Mouse (Mus musculus) G1E (cell line): ENCODE results near the gene Olfr218. TPM values are rescaled to one million over a fixed set of nuclear protein-coding genes. Genes with fewer than 3 reads are reported as not detected.

Source experiments
- ATAC-seq: 2 replicates; pipeline ENCODE4 v1.8.0; 2016; ENCODE audit warnings: mild to moderate bottlenecking; ENCODE audit not compliant: insufficient number of reproducible peaks, poor library complexity, low FRiP score, severe bottlenecking; ENCODE audit errors: extremely low read depth
- DNase-seq: peaks from one replicate; pipeline ENCODE4 v3.0.0; 2012; ENCODE audit warnings: low spot score
- H3K27me3 ChIP-seq: 2 replicates; pipeline ENCODE4 v1.6.1; 2012; ENCODE audit warnings: mild to moderate bottlenecking, low read length, inconsistent platforms; ENCODE audit not compliant: insufficient read depth
- H3K36me3 ChIP-seq: replicated peaks from 2 replicates; pipeline ENCODE3; 2012; ENCODE audit warnings: mild to moderate bottlenecking, inconsistent platforms
- H3K4me1 ChIP-seq: 2 replicates; pipeline ENCODE4 v1.6.1; 2012; ENCODE audit warnings: low read depth, low read length, inconsistent platforms, mixed read lengths; ENCODE audit not compliant: insufficient read depth
- H3K4me3 ChIP-seq: 2 replicates; pipeline ENCODE4 v1.5.1; 2012; ENCODE audit warnings: low read depth, mild to moderate bottlenecking, inconsistent platforms, low read length, moderate library complexity, mixed read lengths
- H3K9me3 ChIP-seq: replicated peaks from 2 replicates; pipeline ENCODE4 v1.6.1; 2012; ENCODE audit warnings: inconsistent platforms
- CTCF ChIP-seq: IDR thresholded peaks from 2 replicates; pipeline ENCODE4 v1.5.1; 2012; ENCODE audit warnings: low read depth, low read length, inconsistent platforms, mixed read lengths
- GATA1 ChIP-seq: IDR thresholded peaks from 2 replicates; pipeline ENCODE4 v1.6.1; 2012; ENCODE audit warnings: borderline replicate concordance, low read length, inconsistent platforms, mixed read lengths
- GATA2 ChIP-seq: IDR thresholded peaks from 2 replicates; pipeline ENCODE4 v1.6.1; 2012; ENCODE audit warnings: low read depth, low read length, inconsistent platforms, borderline replicate concordance
- POLR2AphosphoS5 ChIP-seq: IDR thresholded peaks from 2 replicates; pipeline ENCODE4 v1.6.1; 2012; ENCODE audit warnings: low read depth, low read length, inconsistent platforms; ENCODE audit not compliant: insufficient replicate concordance
- TAL1 ChIP-seq: conservative IDR thresholded peaks from 2 replicates; pipeline ENCODE4 v1.6.1; 2012; ENCODE audit warnings: low read depth, low read length, inconsistent platforms, mixed read lengths
- polyA plus RNA-seq: library from polyadenylated mRNA; stranded (reverse); fragments of >175 nt; gene quantifications from 2 replicates; pipeline ENCODE4 v1.2.3, GENCODE M21; 2012
- total RNA-seq, 2 experiments: library from RNA; stranded (forward) in 1 of 2; stranded (reverse) in 1 of 2; fragments of 200-1000 nt in 1 of 2; fragments of >200 nt in 1 of 2; fragmentation: Nextera tagmentation in 1 of 2; gene quantifications; 2 replicates each; pipeline ENCODE4 v1.2.3; 2014 to 2017

Olfr218 gene
- not detected in 2 replicates for total RNA-seq (2014; fragmentation: Nextera tagmentation)
- total RNA-seq (2017) = 0.11 and 0.12 TPM in 2 replicates
- polyA plus RNA-seq = not detected in 2 replicates

GRCm38 (mm10) chr1:173197508-173197907 lies at the start of gene Olfr218:
Gene Olfr218 (plus strand): TSS chr1:173197808.
- Histone ChIP-seq H3K4me1 (no peaks in the 10 kb centered on the region), H3K4me3 (no peak within 1 kb of the TSS), H3K36me3 (no peaks in the 10 kb centered on the region), H3K27me3 (no peaks in the 10 kb centered on the region), H3K9me3 (0 out of 2 replicates have a peak, but pooled peaks cover 2% of the 10 kb centered on the region)
- DNase-seq = no peak
- no peak for ATAC-seq
- no peak for TF ChIP-seq CTCF
- no peak for TF ChIP-seq GATA2
- no peak for TF ChIP-seq POLR2AphosphoS5
- TF ChIP-seq TAL1 = no peak
- TF ChIP-seq GATA1 = no peak

GRCm38 (mm10) chr1:173174154-173174842 lies 23.3 kb upstream of the Olfr218 start:
- TF ChIP-seq GATA1 = no peak
- TF ChIP-seq TAL1 = no peak
- TF ChIP-seq GATA2 = no peak
- no peak for TF ChIP-seq POLR2AphosphoS5
- TF ChIP-seq CTCF = no peak
- Histone ChIP-seq H3K4me3 (no peak overlapping the region), H3K9me3 (no peaks in the 10 kb centered on the region), H3K27me3 (no peaks in the 10 kb centered on the region), H3K36me3 (no peaks in the 10 kb centered on the region), H3K4me1 (no peaks in the 10 kb centered on the region)
- ATAC-seq = no peak
- DNase-seq = no peak

GRCm38 (mm10) chr1:173190540-173190939 lies 7.1 kb upstream of the Olfr218 start, which contains the start of gene Olfr1406:
Gene Olfr1406 (minus strand): TSS chr1:173190640.
- no peaks in the 10 kb centered on the region for H3K36me3 ChIP-seq
- H3K27me3 ChIP-seq = no peaks in the 10 kb centered on the region
- DNase-seq (no peak), ATAC-seq (no peak)
- H3K4me1 ChIP-seq = no peaks in the 10 kb centered on the region
- 0 out of 2 replicates have a peak, but pooled peaks cover 2% of the 10 kb centered on the region for H3K9me3 ChIP-seq
- H3K4me3 ChIP-seq = no peak within 1 kb of the TSS
- no peak for TF ChIP-seq POLR2AphosphoS5
- TF ChIP-seq GATA1 = no peak
- TF ChIP-seq GATA2 = no peak
- no peak for TF ChIP-seq TAL1
- TF ChIP-seq CTCF = no peak

GRCm38 (mm10) chr1:173192059-173192458 lies 5.5 kb upstream of the Olfr218 start:
- Histone ChIP-seq H3K27me3 (no peaks in the 10 kb centered on the region), H3K9me3 (0 out of 2 replicates have a peak, but pooled peaks cover 2% of the 10 kb centered on the region), H3K4me1 (no peaks in the 10 kb centered on the region), H3K4me3 (no peak overlapping the region), H3K36me3 (no peaks in the 10 kb centered on the region)
- peak; percentile 2 for DNase-seq
- TF ChIP-seq TAL1 = no peak
- TF ChIP-seq POLR2AphosphoS5 = no peak
- TF ChIP-seq CTCF = no peak
- no peak for TF ChIP-seq GATA2
- no peak for TF ChIP-seq GATA1
- peak; percentile 65 for ATAC-seq

- Histone ChIP-seq H3K4me3 (no peak overlapping the region), H3K4me1 (no peaks in the 10 kb centered on the region), H3K36me3 (no peaks in the 10 kb centered on the region), H3K9me3 (0 out of 2 replicates have a peak, but pooled peaks cover 2% of the 10 kb centered on the region), H3K27me3 (no peaks in the 10 kb centered on the region)
- ATAC-seq (no peak; the same call in 1 of the 2 replicates), DNase-seq (no peak)
- TF ChIP-seq GATA1 (no peak), CTCF (no peak), TAL1 (no peak), POLR2AphosphoS5 (no peak), GATA2 (no peak)
These were observed 1.2 kb upstream of the Olfr218 start for GRCm38 (mm10) chr1:173196359-173196758.

- Histone ChIP-seq H3K4me3 (no peak within 1 kb of the TSS), H3K9me3 (peaks cover 10% of the 10 kb centered on the region), H3K36me3 (no peaks in the 10 kb centered on the region), H3K27me3 (no peaks in the 10 kb centered on the region), H3K4me1 (peaks cover 8% of the 10 kb centered on the region)
- no peak for DNase-seq
- no peak for TF ChIP-seq GATA1
- TF ChIP-seq TAL1 = no peak
- no peak for TF ChIP-seq CTCF
- TF ChIP-seq POLR2AphosphoS5 = no peak
- no peak for TF ChIP-seq GATA2
- no peak for ATAC-seq
These were observed 14.5 kb downstream of the Olfr218 start, which contains the start of gene Olfr1404 for GRCm38 (mm10) chr1:173212092-173212491. Gene Olfr1404 (plus strand): TSS chr1:173212392.
